Mouse (Mus musculus) heart, embryonic 10.5 days (tissue): Measurements from ENCODE around the gene Vmn2r93. TPM values are rescaled to one million over a fixed set of nuclear protein-coding genes. Genes with fewer than 3 reads are reported as not detected.

Experiments
- DNase-seq: peaks from one replicate; pipeline ENCODE4 v3.0.0-alpha.2; 2017; ENCODE audit warnings: low spot score
- H3K27ac ChIP-seq: fragments of 300-500 bp; sonication (generic); 2 replicates; pipeline ENCODE4 v1.5.1; 2016; ENCODE audit warnings: mild to moderate bottlenecking
- H3K27me3 ChIP-seq: fragments of 300-500 bp; sonication (generic); 2 replicates; pipeline ENCODE4 v1.6.1; 2016; ENCODE audit warnings: mild to moderate bottlenecking; ENCODE audit not compliant: poor library complexity, insufficient read depth, severe bottlenecking
- H3K36me3 ChIP-seq: fragments of 300-500 bp; sonication (generic); 2 replicates; pipeline ENCODE4 v1.6.1; 2016; ENCODE audit warnings: mild to moderate bottlenecking, moderate library complexity
- H3K4me1 ChIP-seq: fragments of 300-500 bp; sonication (generic); 2 replicates; pipeline ENCODE4 v1.6.1; 2016; ENCODE audit warnings: mild to moderate bottlenecking
- H3K4me3 ChIP-seq: fragments of 300-500 bp; sonication (generic); 2 replicates; pipeline ENCODE4 v1.5.1; 2016; ENCODE audit warnings: mild to moderate bottlenecking, moderate library complexity
- H3K9me3 ChIP-seq: fragments of 300-500 bp; sonication (generic); 2 replicates; pipeline ENCODE4 v1.6.1; 2016; ENCODE audit warnings: mild to moderate bottlenecking, moderate library complexity
- WGBS: fragments of 180-500 bp; shearing (Covaris S2); methylation state at CpG from one replicate; pipeline ENCODE4 v1.1.7; 2016; 5-methylcytosine and 5-hydroxymethylcytosine counted together
- polyA plus RNA-seq: library from polyadenylated mRNA; unstranded; fragments of >200 nt; fragmentation: Nextera tagmentation; extraction: Ambion mirVana; gene quantifications from 2 replicates; pipeline ENCODE4 v1.2.1, GENCODE M21; 2016

Gene Vmn2r93
- polyA plus RNA-seq = not detected in 2 replicates

GRCm38 (mm10) chr17:18297799-18298198 is at the start of gene Vmn2r93:
TSS of gene Vmn2r93 (plus strand) at chr17:18298099.
- 45% methylated on average over 1 of the region's 1 CpGs for WGBS
- no peak within 1 kb of the TSS for H3K4me3 ChIP-seq
- no peaks in the 10 kb centered on the region for H3K4me1 ChIP-seq
- no peaks in the 10 kb centered on the region for H3K9me3 ChIP-seq
- H3K36me3 ChIP-seq = no peaks in the 10 kb centered on the region
- no peak within 1 kb of the TSS for H3K27ac ChIP-seq
- no peak for DNase-seq
- H3K27me3 ChIP-seq = no peaks in the 10 kb centered on the region

GRCm38 (mm10) chr17:18277656-18278055 is 20.2 kb upstream of the Vmn2r93 start, which contains the start of gene Vmn2r94:
TSS of gene Vmn2r94 (minus strand) at chr17:18277756.
- no peak within 1 kb of the TSS for H3K4me3 ChIP-seq
- no peak within 1 kb of the TSS for H3K27ac ChIP-seq
- no peaks in the 10 kb centered on the region for H3K4me1 ChIP-seq
- H3K27me3 ChIP-seq = no peaks in the 10 kb centered on the region
- 66% methylated on average over 2 of the region's 2 CpGs for WGBS
- no peaks in the 10 kb centered on the region; the same call in 1 of the 2 replicates for H3K9me3 ChIP-seq
- DNase-seq = no peak
- H3K36me3 ChIP-seq = no peaks in the 10 kb centered on the region

GRCm38 (mm10) chr17:18323031-18323430 is 25.1 kb downstream of the Vmn2r93 start:
- no peaks in the 10 kb centered on the region for H3K4me1 ChIP-seq
- no peak overlapping the region for H3K4me3 ChIP-seq
- DNase-seq = no peak
- H3K27ac ChIP-seq = no peak overlapping the region
- no peaks in the 10 kb centered on the region for H3K27me3 ChIP-seq
- H3K9me3 ChIP-seq = peaks cover 2% of the 10 kb centered on the region
- no peaks in the 10 kb centered on the region for H3K36me3 ChIP-seq
- WGBS = 85% methylated on average over 2 of the region's 2 CpGs

- Histone ChIP-seq H3K27ac (no peak overlapping the region), H3K4me3 (no peak overlapping the region)
These were observed 62.1 kb downstream of the Vmn2r93 start for GRCm38 (mm10) chr17:18360007-18360406.

GRCm38 (mm10) chr17:18360602-18361001 is 62.7 kb downstream of the Vmn2r93 start:
- Histone ChIP-seq H3K9me3 (0 out of 2 replicates have a peak, but pooled peaks cover 6% of the 10 kb centered on the region), H3K4me3 (no peak overlapping the region), H3K4me1 (no peaks in the 10 kb centered on the region), H3K36me3 (no peaks in the 10 kb centered on the region), H3K27ac (no peak overlapping the region), H3K27me3 (no peaks in the 10 kb centered on the region)
- 45% methylated on average over 3 of the region's 3 CpGs for WGBS
- no peak for DNase-seq

More at GRCm38 (mm10) chr17:18360007-18360406, 62.1 kb downstream of the Vmn2r93 start:
- Histone ChIP-seq H3K36me3 (no peaks in the 10 kb centered on the region), H3K4me1 (no peaks in the 10 kb centered on the region), H3K27me3 (no peaks in the 10 kb centered on the region), H3K9me3 (0 out of 2 replicates have a peak, but pooled peaks cover 6% of the 10 kb centered on the region)
- WGBS = 56% methylated on average over 1 of the region's 1 CpGs
- no peak for DNase-seq

Other genes with a start within 250 kb of the Vmn2r93 start
- not detected in 2 replicates for gene Vmn2r124, start 248.7 kb upstream of the Vmn2r93 start, polyA plus RNA-seq
- gene Vmn2r91, start 213.1 kb upstream of the Vmn2r93 start, polyA plus RNA-seq = not detected in 2 replicates
- gene Vmn2r92, start 146.2 kb upstream of the Vmn2r93 start, polyA plus RNA-seq = not detected in 2 replicates
- gene Vmn2r94, start 20.3 kb upstream of the Vmn2r93 start, polyA plus RNA-seq = not detected in 2 replicates
- not detected in 2 replicates for gene Vmn2r95, start 126.0 kb downstream of the Vmn2r93 start, polyA plus RNA-seq